Comparison of ENCODE assay signal across 29 mouse cellular contexts in the genomic region with DNA sequence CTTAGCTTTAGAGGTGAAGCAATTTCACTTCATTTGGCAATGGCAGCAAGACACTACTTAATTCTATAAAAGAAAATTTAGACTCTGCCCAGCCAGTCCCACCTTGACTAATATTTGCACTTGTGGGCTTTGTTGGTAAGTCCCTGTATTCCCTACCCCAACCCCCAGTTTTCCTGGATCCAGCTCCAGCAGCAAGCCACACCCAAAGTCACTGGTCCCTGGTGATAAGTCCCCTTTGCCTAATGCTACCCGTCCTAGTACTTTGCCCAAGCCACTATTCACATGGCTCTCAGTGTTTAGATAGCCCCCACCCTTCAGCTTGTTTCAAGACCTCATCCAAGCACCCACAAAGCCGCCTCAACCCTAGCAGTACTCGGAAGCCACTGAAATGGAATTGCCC. TPM values are rescaled to one million over a fixed set of nuclear protein-coding genes. Genes with fewer than 3 reads are reported as not detected.
DNase-seq lines count a peak whose midpoint lies in the region; ATAC-seq lines count a peak whose summit lies in the region.
"Had no signal": no experiment of that assay in that cellular context is flagged by ENCODE, and none has a peak within 500 bp of the region (broad histone marks: within the 10 kb centered on the region; RNA-seq: fewer than 3 reads in every experiment).

No protein-coding gene starts in this region.

- ATAC-seq in liver, embryonic 11.5 days (replicated peaks; ENCODE audit: low FRiP score): 0 out of 2 replicates have a peak, but pooled peaks have one; percentile 23
- ATAC-seq in liver, embryonic 12.5 days: no peak
- ATAC-seq in midbrain, embryonic 11.5 days (ENCODE audit: low FRiP score): no peak
- peak; percentile 89 for ATAC-seq in stomach, embryonic 15.5 days (ENCODE audit: insufficient read depth, low FRiP score, low read depth)
- ATAC-seq: forebrain, embryonic 15.5 days had no signal

- H3K27me3 ChIP-seq in liver, embryonic 11.5 days (replicated peaks; ENCODE audit: control insufficient read depth, insufficient read depth, low read length): no peaks in the 10 kb centered on the region
- H3K27me3 ChIP-seq in liver, embryonic 12.5 days (replicated peaks): no peaks in the 10 kb centered on the region
- H3K27me3 ChIP-seq in midbrain, embryonic 11.5 days (ENCODE audit: control insufficient read depth, insufficient read depth, low read length): no peaks in the 10 kb centered on the region
- no peaks in the 10 kb centered on the region for H3K27me3 ChIP-seq in midbrain, embryonic 10.5 days (ENCODE audit: low read depth, poor library complexity, severe bottlenecking)
- H3K27me3 ChIP-seq in stomach, embryonic 15.5 days (replicated peaks): no peaks in the 10 kb centered on the region
- H3K27me3 ChIP-seq: CH12.LX; embryonic facial prominence, embryonic 13.5 days; forebrain, embryonic 12.5 days; forebrain, embryonic 15.5 days; heart, embryonic 13.5 days; hindbrain, embryonic 15.5 days had no signal

- no peaks in the 10 kb centered on the region; the same call in 1 of the 2 replicates for H3K4me1 ChIP-seq in liver, embryonic 11.5 days (replicated peaks; ENCODE audit: control insufficient read depth, insufficient read depth, low read length)
- peaks cover 8% of the 10 kb centered on the region for H3K4me1 ChIP-seq in liver, embryonic 12.5 days
- H3K4me1 ChIP-seq in midbrain, embryonic 11.5 days (ENCODE audit: control insufficient read depth, insufficient read depth, low read length): no peaks in the 10 kb centered on the region
- H3K4me1 ChIP-seq in midbrain, embryonic 10.5 days: no peaks in the 10 kb centered on the region
- no peaks in the 10 kb centered on the region for H3K4me1 ChIP-seq in stomach, embryonic 15.5 days
- H3K4me1 ChIP-seq: embryonic facial prominence, embryonic 10.5 days; embryonic facial prominence, embryonic 13.5 days; forebrain, embryonic 12.5 days; forebrain, embryonic 15.5 days; heart, embryonic 10.5 days; heart, embryonic 13.5 days; hindbrain, embryonic 15.5 days had no signal

- no peak overlapping the region for H3K27ac ChIP-seq in liver, embryonic 11.5 days (ENCODE audit: low read depth, low read length)
- no peak overlapping the region for H3K27ac ChIP-seq in liver, embryonic 12.5 days
- H3K27ac ChIP-seq in midbrain, embryonic 11.5 days (ENCODE audit: low read depth, low read length): no peak overlapping the region
- H3K27ac ChIP-seq in midbrain, embryonic 10.5 days (replicated peaks): no peak overlapping the region
- H3K27ac ChIP-seq in stomach, embryonic 15.5 days: no peak overlapping the region; the same call in 1 of the 2 replicates
- H3K27ac ChIP-seq: embryonic facial prominence, embryonic 10.5 days; embryonic facial prominence, embryonic 13.5 days; forebrain, embryonic 12.5 days; forebrain, embryonic 15.5 days; heart, adult 2 months; heart, embryonic 10.5 days; heart, embryonic 13.5 days; hindbrain, embryonic 15.5 days had no signal

- H3K4me2 ChIP-seq in liver, embryonic 11.5 days: no peak overlapping the region
- H3K4me2 ChIP-seq in liver, embryonic 12.5 days: no peak overlapping the region
- H3K4me2 ChIP-seq in midbrain, embryonic 11.5 days: no peak overlapping the region
- no peak overlapping the region for H3K4me2 ChIP-seq in stomach, embryonic 15.5 days
- H3K4me2 ChIP-seq: embryonic facial prominence, embryonic 13.5 days; forebrain, embryonic 12.5 days; forebrain, embryonic 15.5 days; heart, embryonic 13.5 days; hindbrain, embryonic 15.5 days had no signal

- H3K4me3 ChIP-seq in liver, embryonic 11.5 days (ENCODE audit: low read depth, low read length): no peak overlapping the region
- H3K4me3 ChIP-seq in liver, embryonic 12.5 days: no peak overlapping the region
- no peak overlapping the region for H3K4me3 ChIP-seq in midbrain, embryonic 11.5 days (ENCODE audit: low read depth, low read length)
- no peak overlapping the region for H3K4me3 ChIP-seq in midbrain, embryonic 10.5 days
- H3K4me3 ChIP-seq in stomach, embryonic 15.5 days (replicated peaks): no peak overlapping the region
- H3K4me3 ChIP-seq: embryonic facial prominence, embryonic 10.5 days; embryonic facial prominence, embryonic 13.5 days; erythroblast, embryonic 14.5 days; forebrain, embryonic 12.5 days; forebrain, embryonic 15.5 days; heart, adult 2 months; heart, embryonic 10.5 days; heart, embryonic 13.5 days; hindbrain, embryonic 15.5 days had no signal

- H3K9ac ChIP-seq in liver, embryonic 11.5 days (ENCODE audit: low read depth, low read length): no peak overlapping the region
- no peak overlapping the region for H3K9ac ChIP-seq in liver, embryonic 12.5 days
- no peak overlapping the region for H3K9ac ChIP-seq in midbrain, embryonic 11.5 days (ENCODE audit: low read length)
- no peak overlapping the region for H3K9ac ChIP-seq in stomach, embryonic 15.5 days
- H3K9ac ChIP-seq: embryonic facial prominence, embryonic 13.5 days; forebrain, embryonic 12.5 days; forebrain, embryonic 15.5 days; heart, embryonic 13.5 days; hindbrain, embryonic 15.5 days had no signal

- no peaks in the 10 kb centered on the region for H3K9me3 ChIP-seq in liver, embryonic 11.5 days (ENCODE audit: control insufficient read depth, low read length)
- no peaks in the 10 kb centered on the region for H3K9me3 ChIP-seq in liver, embryonic 12.5 days (replicated peaks)
- H3K9me3 ChIP-seq in midbrain, embryonic 11.5 days (ENCODE audit: control insufficient read depth, low read length): no peaks in the 10 kb centered on the region
- H3K9me3 ChIP-seq in midbrain, embryonic 10.5 days (replicated peaks): no peaks in the 10 kb centered on the region
- H3K9me3 ChIP-seq in stomach, embryonic 15.5 days: no peaks in the 10 kb centered on the region
- H3K9me3 ChIP-seq: embryonic facial prominence, embryonic 10.5 days; embryonic facial prominence, embryonic 13.5 days; forebrain, embryonic 12.5 days; forebrain, embryonic 15.5 days; G1E; heart, embryonic 10.5 days; heart, embryonic 13.5 days; hindbrain, embryonic 15.5 days had no signal

- 47% methylated on average over 3 of the region's 3 CpGs for WGBS in liver, embryonic 11.5 days
- 43% methylated on average over 3 of the region's 3 CpGs for WGBS in liver, embryonic 12.5 days (ENCODE audit: insufficient replicate concordance)
- WGBS in midbrain, embryonic 11.5 days: 73% methylated on average over 3 of the region's 3 CpGs
- 80% methylated on average over 3 of the region's 3 CpGs for WGBS in midbrain, embryonic 10.5 days
- 65% methylated on average over 3 of the region's 3 CpGs for WGBS in stomach, embryonic 15.5 days

- no peaks in the 10 kb centered on the region for H3K36me3 ChIP-seq in liver, embryonic 11.5 days (ENCODE audit: control insufficient read depth, insufficient read depth, low read length)
- H3K36me3 ChIP-seq in liver, embryonic 12.5 days: no peaks in the 10 kb centered on the region
- no peaks in the 10 kb centered on the region for H3K36me3 ChIP-seq in midbrain, embryonic 11.5 days (ENCODE audit: control insufficient read depth, insufficient read depth, low read length)
- H3K36me3 ChIP-seq in midbrain, embryonic 10.5 days: no peaks in the 10 kb centered on the region
- no peaks in the 10 kb centered on the region for H3K36me3 ChIP-seq in stomach, embryonic 15.5 days
- H3K36me3 ChIP-seq: embryonic facial prominence, embryonic 10.5 days; embryonic facial prominence, embryonic 13.5 days; forebrain, embryonic 12.5 days; forebrain, embryonic 15.5 days; G1E; heart, embryonic 10.5 days; heart, embryonic 13.5 days; hindbrain, embryonic 15.5 days had no signal

- no peak for DNase-seq in liver, embryonic 11.5 days (ENCODE audit: low spot score)
- peak; percentile 4 for DNase-seq in midbrain, embryonic 11.5 days (ENCODE audit: low spot score, missing footprints)
- no peak for DNase-seq in midbrain, embryonic 10.5 days (ENCODE audit: low spot score)
- DNase-seq in kidney, postnatal 4 days: no peak
- no peak for DNase-seq in retina, postnatal 1 day
- DNase-seq: adrenal gland, adult 2 months; adrenal gland, postnatal 14 days; B cell, adult 2 months; cerebellum, adult 11 months; cerebellum, adult 2 months; cerebellum, adult 9-11 months; cerebellum, postnatal 36 days; embryo, embryonic 11 days; gastrocnemius, postnatal 25 days; heart, adult 2 months; heart, postnatal 14 days; heart, postnatal 4 days had no signal

RNA-seq across cellular contexts. Expression of a gene that starts 15.7 kb away (rescaled TPM):
- 1.8 and 2.8 TPM in 2 replicates for polyA plus RNA-seq in liver, embryonic 11.5 days (2014; fragmentation: Nextera tagmentation; extraction: Ambion mirVana)
- polyA plus RNA-seq in liver, embryonic 12.5 days (2016; fragmentation: Nextera tagmentation; extraction: Ambion mirVana): 0.82 and 0.91 TPM in 2 replicates
- polyA plus RNA-seq in midbrain, embryonic 11.5 days (2014; fragmentation: Nextera tagmentation; extraction: Ambion mirVana): 10.7 and 12.1 TPM in 2 replicates
- 7.5 and 8.2 TPM in 2 replicates for polyA plus RNA-seq in midbrain, embryonic 10.5 days (2016; fragmentation: Nextera tagmentation; extraction: Ambion mirVana)
- 5.8 and 6.1 TPM in 2 replicates for polyA plus RNA-seq in stomach, embryonic 15.5 days (2015; fragmentation: Nextera tagmentation; extraction: Ambion mirVana)

RNA-seq across cellular contexts. Expression of a gene that starts 15.9 kb away (rescaled TPM):
- polyA plus RNA-seq in liver, embryonic 11.5 days (2014; fragmentation: Nextera tagmentation; extraction: Ambion mirVana): 8.0 and 9.1 TPM in 2 replicates
- polyA plus RNA-seq in liver, embryonic 12.5 days (2016; fragmentation: Nextera tagmentation; extraction: Ambion mirVana): 4.6 and 5.6 TPM in 2 replicates
- polyA plus RNA-seq in midbrain, embryonic 11.5 days (2014; fragmentation: Nextera tagmentation; extraction: Ambion mirVana): 12.7 and 14.0 TPM in 2 replicates
- polyA plus RNA-seq in midbrain, embryonic 10.5 days (2016; fragmentation: Nextera tagmentation; extraction: Ambion mirVana): 6.1 and 6.6 TPM in 2 replicates
- 8.7 and 10.7 TPM in 2 replicates for polyA plus RNA-seq in stomach, embryonic 15.5 days (2015; fragmentation: Nextera tagmentation; extraction: Ambion mirVana)

Comparison
In these comparisons a context has a peak if more than half of its experiments do, and no peak if none do; other contexts are left out.
1. ATAC-seq: peak in liver, embryonic 11.5 days (single experiment) and stomach, embryonic 15.5 days (single experiment); none in liver, embryonic 12.5 days (single experiment) and midbrain, embryonic 11.5 days (single experiment).